ENCODE assay signal across 9 mouse cellular contexts in the genomic region with DNA sequence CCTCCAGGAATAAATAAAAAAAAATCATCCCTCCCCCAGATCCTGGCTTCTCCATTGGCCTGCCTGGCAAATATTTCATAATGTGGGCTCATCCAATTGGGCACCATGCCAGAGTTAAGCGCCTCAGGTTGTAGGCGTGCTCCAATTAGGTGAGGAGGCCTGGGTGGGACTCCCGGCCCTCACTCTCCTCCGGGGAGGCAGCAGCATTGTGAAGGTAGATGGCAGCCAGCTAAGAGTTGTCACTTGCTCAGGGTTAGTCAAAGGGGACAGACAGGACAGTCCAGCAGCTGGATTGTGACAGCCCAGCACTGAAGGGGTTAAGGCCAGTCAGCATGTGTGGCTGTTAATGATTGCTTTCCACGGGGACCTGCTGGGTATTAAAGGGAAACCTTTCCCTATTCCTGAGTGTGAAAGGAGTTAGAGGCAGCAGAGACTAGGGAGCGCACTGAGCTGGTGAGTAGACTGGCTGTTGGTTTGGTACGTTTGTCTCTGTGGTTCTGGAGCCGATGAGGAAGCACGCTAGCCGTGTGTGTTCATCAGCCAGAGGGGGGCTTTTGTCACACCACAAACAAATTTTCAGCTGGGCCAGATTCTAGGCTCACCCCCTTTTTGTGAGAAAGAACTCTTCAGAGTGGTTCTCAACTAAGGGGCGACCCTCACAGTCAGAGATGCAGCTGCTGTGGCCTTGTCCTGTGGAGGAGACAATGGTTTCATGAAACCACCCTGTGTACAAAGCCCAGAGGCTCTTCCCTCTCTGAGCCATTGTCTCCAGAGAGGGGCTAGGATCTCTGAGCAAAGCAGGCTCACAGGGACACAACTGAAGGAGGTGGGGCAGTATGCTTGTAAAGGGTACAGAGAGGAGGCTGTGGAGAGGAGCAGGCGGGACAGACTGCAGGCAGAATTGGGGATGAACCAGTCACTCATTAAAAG.
DNase-seq lines count a peak whose midpoint lies in the region; ATAC-seq and TF ChIP-seq lines count a peak whose summit lies in the region.
"Had no signal": no experiment of that assay in that cellular context is flagged by ENCODE, and none has a peak within 500 bp of the region (broad histone marks: within the 10 kb centered on the region; RNA-seq: fewer than 3 reads in every experiment).

No protein-coding gene starts in this region.

- peak overlapping the region; percentile 32 for H3K4me2 ChIP-seq in forebrain, embryonic 14.5 days (ENCODE audit: low read length)
- H3K4me2 ChIP-seq in lung, embryonic 15.5 days = peak overlapping the region; percentile 14; the same call in 1 of the 2 replicates
- peak overlapping the region; percentile 43 for H3K4me2 ChIP-seq in stomach, embryonic 15.5 days

- peak; percentile 45 for DNase-seq in lung, adult 2 months
- DNase-seq in lung, postnatal 14 days = no peak
- DNase-seq in forebrain, embryonic 14.5 days (ENCODE audit: low spot score) = peak; percentile 64
- peak; percentile 87 to 90 for DNase-seq in kidney, adult 8-10 months
- no peak for DNase-seq in cerebellum, adult 11 months
- DNase-seq in right cerebral cortex, postnatal 10 days (ENCODE audit: low spot score in 2 of 2) = no peak

- H3K9ac ChIP-seq in forebrain, embryonic 14.5 days (ENCODE audit: low read length) = 0 out of 2 replicates have a peak overlapping the region, but pooled peaks have one; percentile 25
- no peak overlapping the region for H3K9ac ChIP-seq in lung, embryonic 15.5 days
- H3K9ac ChIP-seq in stomach, embryonic 15.5 days = 0 out of 2 replicates have a peak overlapping the region, but pooled peaks have one; percentile 10

- H3K9me3 ChIP-seq in forebrain, embryonic 14.5 days (replicated peaks; ENCODE audit: control insufficient read depth, low read length) = no peaks in the 10 kb centered on the region
- no peaks in the 10 kb centered on the region for H3K9me3 ChIP-seq in lung, embryonic 15.5 days
- H3K9me3 ChIP-seq in stomach, embryonic 15.5 days = no peaks in the 10 kb centered on the region
- H3K9me3 ChIP-seq: G1E had no signal

- peak overlapping the region; percentile 77 for H3K27ac ChIP-seq in forebrain, embryonic 14.5 days (ENCODE audit: low read depth, low read length)
- peak overlapping the region; percentile 8; the same call in 1 of the 2 replicates for H3K27ac ChIP-seq in lung, embryonic 15.5 days
- H3K27ac ChIP-seq in stomach, embryonic 15.5 days = peak overlapping the region; percentile 61

- H3K4me1 ChIP-seq in lung, adult 2 months (ENCODE audit: control insufficient read depth, insufficient read depth, low read length) = no peaks in the 10 kb centered on the region; the same call in 1 of the 2 replicates
- peaks cover 17% of the 10 kb centered on the region for H3K4me1 ChIP-seq in forebrain, embryonic 14.5 days (ENCODE audit: control insufficient read depth, insufficient read depth, low read length)
- peaks cover 49% of the 10 kb centered on the region for H3K4me1 ChIP-seq in lung, embryonic 15.5 days
- peaks cover 29% of the 10 kb centered on the region for H3K4me1 ChIP-seq in stomach, embryonic 15.5 days

- TF ChIP-seq CTCF in lung, adult 2 months (IDR thresholded peaks at IDR 0.05; ENCODE audit: insufficient read depth, low read length) = no peak

- ATAC-seq in forebrain, embryonic 14.5 days = peak; percentile 67
- no peak for ATAC-seq in lung, embryonic 15.5 days (ENCODE audit: borderline replicate concordance, extremely low read depth, low FRiP score, low TSS enrichment)
- ATAC-seq in stomach, embryonic 15.5 days (ENCODE audit: insufficient read depth, low FRiP score, low read depth) = peak; percentile 61

- 46% methylated on average over 12 of the region's 12 CpGs for WGBS in lung, adult 2 months
- 13% methylated on average over 12 of the region's 12 CpGs for WGBS in forebrain, embryonic 14.5 days
- WGBS in lung, embryonic 15.5 days = 29% methylated on average over 12 of the region's 12 CpGs
- 35% methylated on average over 12 of the region's 12 CpGs for WGBS in stomach, embryonic 15.5 days

- H3K4me3 ChIP-seq in lung, adult 2 months (replicated peaks; ENCODE audit: extremely low read depth, low read depth, low read length) = no peak overlapping the region
- no peak overlapping the region for H3K4me3 ChIP-seq in forebrain, embryonic 14.5 days (ENCODE audit: low read depth, low read length)
- 0 out of 2 replicates have a peak overlapping the region, but pooled peaks have one; percentile 8 for H3K4me3 ChIP-seq in lung, embryonic 15.5 days
- peak overlapping the region; percentile 27 for H3K4me3 ChIP-seq in stomach, embryonic 15.5 days (replicated peaks)

- H3K36me3 ChIP-seq in forebrain, embryonic 14.5 days (ENCODE audit: control insufficient read depth, insufficient read depth, low read length) = no peaks in the 10 kb centered on the region
- no peaks in the 10 kb centered on the region for H3K36me3 ChIP-seq in lung, embryonic 15.5 days
- H3K36me3 ChIP-seq in stomach, embryonic 15.5 days = no peaks in the 10 kb centered on the region
- H3K36me3 ChIP-seq: G1E had no signal

- H3K27me3 ChIP-seq in forebrain, embryonic 14.5 days (replicated peaks; ENCODE audit: control insufficient read depth, insufficient read depth, low read length) = no peaks in the 10 kb centered on the region
- no peaks in the 10 kb centered on the region for H3K27me3 ChIP-seq in lung, embryonic 15.5 days
- no peaks in the 10 kb centered on the region for H3K27me3 ChIP-seq in stomach, embryonic 15.5 days (replicated peaks)

- TF ChIP-seq POLR2A in lung, adult 2 months (IDR thresholded peaks at IDR 0.05; ENCODE audit: borderline replicate concordance, extremely low read depth, low read depth, low read length) = no peak

Comparison
In these comparisons a context has a peak if more than half of its experiments do, and no peak if none do; other contexts are left out.
1. DNase-seq: peak in lung, adult 2 months (single experiment), forebrain, embryonic 14.5 days (single experiment) and kidney, adult 8-10 months (2 of 2); none in lung, postnatal 14 days (single experiment), cerebellum, adult 11 months (single experiment) and right cerebral cortex, postnatal 10 days (0 of 2).
2. H3K4me3 ChIP-seq: peak in lung, embryonic 15.5 days (single experiment) and stomach, embryonic 15.5 days (single experiment); none in lung, adult 2 months (single experiment) and forebrain, embryonic 14.5 days (single experiment).
3. H3K27ac ChIP-seq: peak in every context shown above with its lines; median percentile 77 in forebrain, embryonic 14.5 days; 61 in stomach, embryonic 15.5 days; 8 in lung, embryonic 15.5 days.
4. Peak in every context shown above with its lines, with median percentiles within 50 percentile points of each other: H3K4me2 ChIP-seq.